Mouse (Mus musculus) hindbrain, embryonic 11.5 days (tissue): ENCODE measurements around the gene Zmynd11. TPM values are rescaled to one million over a fixed set of nuclear protein-coding genes. Genes with fewer than 3 reads are reported as not detected.

Experiments used
- ATAC-seq: fragments of 200-750 bp; cut with Nextera tagmentation; 2 replicates; pipeline ENCODE4 v1.8.0; 2017; ENCODE audit warnings: mild to moderate bottlenecking, moderate TSS enrichment, moderate library complexity; ENCODE audit not compliant: low FRiP score
- DNase-seq: peaks from one replicate; pipeline ENCODE4 v3.0.0-alpha.2; 2015; ENCODE audit warnings: low spot score
- H3K27ac ChIP-seq: fragments of 300-500 bp; sonication (generic); 2 replicates; pipeline ENCODE4 v1.5.1; 2014; ENCODE audit warnings: mild to moderate bottlenecking, low read depth, low read length
- H3K27me3 ChIP-seq: fragments of 300-500 bp; sonication (generic); 2 replicates; pipeline ENCODE4 v1.6.1; 2014; ENCODE audit warnings: mild to moderate bottlenecking, low read length, moderate library complexity, mixed read lengths; ENCODE audit not compliant: control insufficient read depth, insufficient read depth
- H3K36me3 ChIP-seq: fragments of 300-500 bp; sonication (generic); 2 replicates; pipeline ENCODE4 v1.6.1; 2014; ENCODE audit warnings: mild to moderate bottlenecking, low read length, moderate library complexity, mixed read lengths; ENCODE audit not compliant: control insufficient read depth, insufficient read depth
- H3K4me1 ChIP-seq: fragments of 300-500 bp; sonication (generic); replicated peaks from 2 replicates; pipeline ENCODE4 v1.6.1; 2014; ENCODE audit warnings: low read length, mixed read lengths; ENCODE audit not compliant: control insufficient read depth, insufficient read depth
- H3K4me2 ChIP-seq: fragments of 300-500 bp; sonication (generic); replicated peaks from 2 replicates; pipeline ENCODE4 v1.6.1; 2014; ENCODE audit warnings: mild to moderate bottlenecking, low read depth, low read length
- H3K4me3 ChIP-seq: fragments of 300-500 bp; sonication (generic); 2 replicates; pipeline ENCODE4 v1.5.1; 2014; ENCODE audit warnings: low read depth, low read length
- H3K9ac ChIP-seq: fragments of 300-500 bp; sonication (generic); 2 replicates; pipeline ENCODE4 v1.6.1; 2014; ENCODE audit warnings: low read depth, low read length
- H3K9me3 ChIP-seq: fragments of 300-500 bp; sonication (generic); 2 replicates; pipeline ENCODE4 v1.6.1; 2016; ENCODE audit warnings: low read length; ENCODE audit not compliant: control insufficient read depth
- WGBS: fragments of 180-500 bp; shearing (Covaris S2); extraction: QIAGEN DNeasy Blood & Tissue Kit; methylation state at CpG from one replicate; pipeline ENCODE4 v1.1.7; 2014; 5-methylcytosine and 5-hydroxymethylcytosine counted together
- polyA plus RNA-seq: library from polyadenylated mRNA; unstranded; fragments of >200 nt; fragmentation: Nextera tagmentation; extraction: Ambion mirVana; gene quantifications from 2 replicates; pipeline ENCODE4 v1.2.1, GENCODE M21; 2014

Zmynd11 gene
- polyA plus RNA-seq, 1 experiment from 2014 or later, result 148 TPM

DNA sequence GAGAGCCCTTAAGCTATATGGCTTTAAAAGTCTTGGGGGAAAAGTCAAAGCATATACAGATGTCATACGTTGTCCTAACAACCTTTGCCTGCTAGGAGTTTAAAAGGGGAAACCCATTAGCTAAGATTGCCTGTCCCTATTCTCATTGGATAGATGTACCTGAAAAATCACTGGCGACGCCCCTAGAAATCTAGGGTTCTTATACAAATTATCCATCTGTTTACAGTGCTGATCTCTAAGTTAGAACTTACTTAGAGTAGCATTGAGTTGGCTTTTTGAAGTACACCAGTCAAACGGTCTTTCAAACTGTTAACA is 364 bp upstream of the Zmynd11 start:
- Histone ChIP-seq H3K9ac (peak overlapping the region; percentile 100), H3K4me1 (no peaks in the 10 kb centered on the region), H3K9me3 (no peaks in the 10 kb centered on the region), H3K27me3 (no peaks in the 10 kb centered on the region), H3K36me3 (no peaks in the 10 kb centered on the region), H3K4me2 (peak overlapping the region; percentile 63), H3K4me3 (peak overlapping the region; percentile 89), H3K27ac (no peak overlapping the region)
- 15% methylated on average over 4 of the region's 4 CpGs for WGBS
- no peak for ATAC-seq
- no peak for DNase-seq

DNA sequence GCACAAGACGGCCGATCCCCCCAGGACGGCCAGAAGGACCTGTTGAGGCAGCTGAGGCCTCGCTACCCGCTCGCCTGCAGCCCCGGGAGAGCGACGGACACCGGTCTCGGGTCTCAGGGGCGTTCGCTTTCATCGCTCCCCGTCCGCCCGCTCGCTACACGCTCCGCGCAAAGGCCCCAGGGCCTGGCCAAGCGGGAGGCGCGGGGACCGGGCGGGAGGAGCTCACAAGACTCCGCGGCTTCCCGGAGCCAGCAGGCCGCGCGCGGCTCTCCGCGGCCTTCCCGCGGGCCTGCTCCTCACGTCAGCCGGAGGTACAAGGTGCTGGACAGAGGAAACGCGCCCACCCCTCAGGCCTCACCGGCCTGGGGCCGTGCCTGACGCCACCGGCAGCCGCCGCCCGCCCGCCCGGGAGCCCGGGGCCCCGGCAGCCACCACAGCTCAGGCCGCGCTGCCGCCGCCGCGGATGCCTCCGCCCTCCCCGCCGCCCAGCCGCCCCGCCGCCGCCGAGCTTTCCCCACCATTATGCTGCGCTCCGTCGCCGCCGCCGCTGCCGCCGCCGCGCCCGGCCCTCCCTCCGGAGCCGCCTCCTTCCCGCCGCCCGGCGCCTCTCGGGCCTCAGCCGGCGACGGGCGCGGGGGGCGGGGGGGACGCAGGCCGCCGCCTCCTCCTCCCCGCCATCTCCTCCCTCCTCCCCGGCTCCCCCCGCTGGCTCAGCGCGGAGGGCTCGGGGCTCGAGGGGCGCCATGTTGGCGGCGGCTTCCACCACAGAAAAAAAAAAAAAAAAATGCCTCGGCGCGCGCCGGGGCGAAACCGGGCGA is 1.1 kb downstream of the Zmynd11 start:
- ATAC-seq (peak; percentile 69), DNase-seq (peak; percentile 78)
- under 1% methylated on average over 38 of the region's 111 CpGs for WGBS
- Histone ChIP-seq H3K4me1 (no peaks in the 10 kb centered on the region), H3K4me2 (peak overlapping the region; percentile 63), H3K4me3 (peak overlapping the region; percentile 89), H3K36me3 (no peaks in the 10 kb centered on the region), H3K9ac (peak overlapping the region; percentile 100), H3K27me3 (no peaks in the 10 kb centered on the region), H3K9me3 (no peaks in the 10 kb centered on the region), H3K27ac (peak overlapping the region; percentile 99)

DNA sequence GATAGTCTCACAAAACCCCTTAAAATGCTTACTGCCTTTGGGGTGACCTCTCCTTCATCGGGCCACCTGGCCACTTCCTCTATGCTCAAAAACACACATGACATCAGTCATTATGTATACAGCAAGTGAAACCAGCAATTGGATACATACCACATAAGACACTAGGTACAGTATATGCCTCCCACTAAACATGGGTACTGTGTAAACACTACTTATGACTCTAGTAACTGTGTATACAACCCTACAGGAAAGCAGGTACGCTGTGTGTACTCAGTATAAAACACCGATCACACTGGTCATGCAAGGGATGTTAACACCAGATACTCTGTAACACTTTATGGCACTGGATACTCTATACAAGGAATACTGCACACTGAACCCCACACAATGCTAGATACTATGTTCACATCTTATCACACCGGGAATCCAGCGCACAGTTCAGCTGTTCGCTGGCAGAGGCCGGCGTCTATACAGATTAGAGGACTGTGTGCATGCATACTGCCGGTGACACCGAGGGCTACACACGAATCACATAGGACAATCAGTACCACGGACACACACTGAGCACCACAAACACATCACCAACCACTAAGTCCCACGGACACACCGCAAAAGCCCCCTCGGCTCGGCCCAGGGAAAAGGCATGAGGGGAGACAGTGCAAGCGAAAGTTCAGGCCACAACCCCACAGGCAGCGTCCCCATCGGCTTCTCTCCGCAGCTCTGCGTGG is 1.9 kb downstream of the Zmynd11 start:
- no peaks in the 10 kb centered on the region for H3K9me3 ChIP-seq
- H3K27me3 ChIP-seq, result no peaks in the 10 kb centered on the region
- ATAC-seq, result peak; percentile 41
- no peaks in the 10 kb centered on the region for H3K4me1 ChIP-seq
- H3K4me3 ChIP-seq, result peak overlapping the region; percentile 89
- peak overlapping the region; percentile 99 for H3K27ac ChIP-seq
- H3K9ac ChIP-seq, result peak overlapping the region; percentile 100
- 5% methylated on average over 21 of the region's 21 CpGs for WGBS
- no peaks in the 10 kb centered on the region for H3K36me3 ChIP-seq
- DNase-seq, result no peak
- H3K4me2 ChIP-seq, result peak overlapping the region; percentile 63

DNA sequence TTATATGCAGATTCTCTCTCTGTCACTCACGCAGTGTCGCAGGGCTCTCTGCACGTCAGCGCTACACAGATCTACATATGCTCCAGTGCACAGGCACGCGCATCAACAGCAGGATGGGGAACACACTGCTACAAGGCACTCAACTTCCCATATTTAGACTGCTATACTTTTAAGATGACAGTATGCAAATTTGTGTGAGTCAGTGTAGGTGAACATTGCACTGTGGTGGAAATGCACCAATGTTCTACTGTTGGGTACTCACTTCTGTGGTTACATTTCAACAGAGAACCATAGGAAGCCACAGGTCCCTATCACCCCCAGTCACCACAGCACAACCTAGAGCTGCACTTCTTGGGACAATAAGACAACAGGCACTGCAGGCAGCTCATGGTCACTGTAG is 5.1 kb downstream of the Zmynd11 start:
- ATAC-seq (peak; percentile 47), DNase-seq (peak; percentile 62)
- H3K9me3 ChIP-seq, result no peaks in the 10 kb centered on the region
- H3K4me1 ChIP-seq, result no peaks in the 10 kb centered on the region
- H3K9ac ChIP-seq, result no peak overlapping the region
- no peak overlapping the region for H3K4me2 ChIP-seq
- H3K36me3 ChIP-seq, result no peaks in the 10 kb centered on the region
- H3K4me3 ChIP-seq, result no peak overlapping the region
- H3K27me3 ChIP-seq, result no peaks in the 10 kb centered on the region
- no peak overlapping the region for H3K27ac ChIP-seq
- WGBS, result 36% methylated on average over 6 of the region's 6 CpGs

DNA sequence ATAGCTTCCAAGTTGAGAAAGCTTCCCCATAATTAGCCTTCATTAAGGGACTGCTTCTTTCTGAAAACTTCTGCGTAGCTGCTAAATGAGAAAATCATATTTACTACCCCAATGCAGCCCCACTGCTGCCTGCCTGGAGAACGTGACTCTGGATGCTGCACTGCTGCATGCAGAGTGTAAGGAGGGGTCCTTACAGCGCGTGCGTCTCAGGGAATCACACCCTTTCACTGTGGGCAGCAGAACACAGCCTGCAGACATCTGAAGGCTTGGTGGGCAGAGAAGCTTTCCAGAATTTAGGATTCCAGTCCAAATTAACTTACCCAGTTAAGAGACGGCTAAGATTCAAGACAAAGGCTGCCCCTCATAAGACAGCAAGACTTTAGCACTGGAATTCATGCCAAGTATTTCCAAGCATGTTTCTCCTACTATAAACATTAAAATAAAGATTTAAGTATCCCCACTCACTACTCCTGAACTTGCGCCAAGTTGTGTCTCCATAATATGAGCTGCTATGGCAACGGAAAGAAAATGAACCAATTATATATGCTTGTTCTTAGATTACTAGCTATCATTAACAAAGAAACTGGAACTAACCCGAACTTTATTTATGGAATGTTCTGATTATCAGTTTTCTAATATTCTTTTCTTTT is 7.2 kb downstream of the Zmynd11 start:
- 68% methylated on average over 9 of the region's 9 CpGs for WGBS
- ATAC-seq (no peak), DNase-seq (no peak)
- H3K4me2 ChIP-seq, result no peak overlapping the region
- H3K9ac ChIP-seq, result no peak overlapping the region
- H3K36me3 ChIP-seq, result no peaks in the 10 kb centered on the region
- H3K4me1 ChIP-seq, result no peaks in the 10 kb centered on the region
- no peak overlapping the region for H3K27ac ChIP-seq
- no peaks in the 10 kb centered on the region for H3K27me3 ChIP-seq
- H3K4me3 ChIP-seq, result no peak overlapping the region
- H3K9me3 ChIP-seq, result no peaks in the 10 kb centered on the region

DNA sequence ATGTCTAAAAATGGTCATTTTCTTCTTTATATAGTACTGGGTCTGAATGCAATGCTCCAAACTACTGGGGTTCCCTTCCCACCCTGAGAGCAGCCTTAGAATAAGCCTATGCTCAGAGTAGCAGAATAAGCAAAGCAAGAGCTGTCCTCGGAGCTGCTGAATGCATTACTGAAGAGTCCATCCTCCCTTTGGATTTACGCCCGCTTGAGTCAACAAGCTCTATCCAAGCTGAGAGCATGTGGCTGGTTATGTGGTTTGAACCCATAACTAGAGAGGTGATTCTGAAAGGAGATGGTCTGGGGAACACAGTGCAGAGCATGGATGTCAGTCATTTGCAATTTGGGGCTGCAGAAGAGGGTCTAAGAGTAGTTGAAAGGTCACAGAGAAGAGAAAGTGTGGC is 11.4 kb downstream of the Zmynd11 start:
- Histone ChIP-seq H3K27ac (no peak overlapping the region), H3K4me2 (no peak overlapping the region), H3K9me3 (no peaks in the 10 kb centered on the region), H3K27me3 (no peaks in the 10 kb centered on the region), H3K4me3 (no peak overlapping the region), H3K36me3 (no peaks in the 10 kb centered on the region), H3K4me1 (no peaks in the 10 kb centered on the region), H3K9ac (no peak overlapping the region)
- ATAC-seq, result no peak
- 54% methylated on average over 3 of the region's 3 CpGs for WGBS
- no peak for DNase-seq

DNA sequence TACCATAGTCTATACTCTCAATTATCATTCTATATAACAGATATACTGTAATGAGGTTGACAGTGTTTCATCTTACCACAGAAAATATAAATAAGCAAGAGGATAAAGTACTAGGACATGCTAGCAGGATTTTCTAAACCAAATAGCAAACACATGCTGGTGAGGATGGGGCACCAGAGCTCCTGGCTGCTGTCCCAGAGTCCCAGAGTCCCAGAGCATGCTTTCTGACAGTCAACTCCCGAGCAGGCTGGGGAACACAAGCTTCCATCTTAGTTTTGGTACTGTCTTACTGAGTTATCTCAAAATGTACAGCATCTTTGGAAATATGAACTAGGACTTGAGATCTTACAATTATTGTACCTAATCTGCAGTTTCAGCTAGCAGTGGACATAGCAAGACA is 14.8 kb downstream of the Zmynd11 start:
- no peaks in the 10 kb centered on the region for H3K27me3 ChIP-seq
- H3K9me3 ChIP-seq, result no peaks in the 10 kb centered on the region
- H3K4me1 ChIP-seq, result no peaks in the 10 kb centered on the region
- no peak overlapping the region for H3K9ac ChIP-seq
- ATAC-seq, result no peak
- no peak overlapping the region for H3K4me3 ChIP-seq
- H3K27ac ChIP-seq, result no peak overlapping the region
- 79% methylated on average over 1 of the region's 1 CpGs for WGBS
- no peaks in the 10 kb centered on the region for H3K36me3 ChIP-seq
- H3K4me2 ChIP-seq, result no peak overlapping the region
- no peak for DNase-seq

DNA sequence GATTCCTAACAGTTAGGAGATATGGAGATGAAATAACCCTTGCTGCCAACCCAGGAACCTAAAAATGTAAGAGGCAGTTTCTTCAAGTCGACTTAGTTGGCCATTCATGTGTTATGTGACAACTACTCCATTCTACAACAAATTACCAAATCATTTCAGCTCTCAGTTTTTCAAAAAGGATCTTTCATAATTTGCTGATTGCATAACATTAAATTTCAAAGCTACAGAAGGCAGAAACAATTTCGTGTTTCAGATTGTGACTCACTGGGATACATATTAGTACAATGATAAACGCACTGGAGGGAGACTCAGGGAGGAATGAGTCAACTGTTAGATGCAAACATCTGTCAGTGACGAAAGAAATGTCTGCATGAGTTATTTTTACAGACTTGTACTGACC is 15.3 kb downstream of the Zmynd11 start:
- ATAC-seq (no peak), DNase-seq (no peak)
- Histone ChIP-seq H3K4me1 (no peaks in the 10 kb centered on the region), H3K27ac (no peak overlapping the region), H3K4me3 (no peak overlapping the region), H3K36me3 (no peaks in the 10 kb centered on the region), H3K9ac (no peak overlapping the region), H3K4me2 (no peak overlapping the region), H3K9me3 (no peaks in the 10 kb centered on the region), H3K27me3 (no peaks in the 10 kb centered on the region)
- WGBS, result 89% methylated on average over 4 of the region's 4 CpGs
